Mouse (Mus musculus) cerebellum, adult (tissue): ENCODE measurements around the gene Rhbg.

Experiments
- ATAC-seq: cut with Nextera tagmentation; 2 replicates; pipeline ENCODE4 v1.9.2; 2017; ENCODE audit warnings: mild to moderate bottlenecking, moderate library complexity, mixed read lengths; ENCODE audit not compliant: insufficient number of reproducible peaks, low FRiP score, low TSS enrichment

The Rhbg gene

DNA sequence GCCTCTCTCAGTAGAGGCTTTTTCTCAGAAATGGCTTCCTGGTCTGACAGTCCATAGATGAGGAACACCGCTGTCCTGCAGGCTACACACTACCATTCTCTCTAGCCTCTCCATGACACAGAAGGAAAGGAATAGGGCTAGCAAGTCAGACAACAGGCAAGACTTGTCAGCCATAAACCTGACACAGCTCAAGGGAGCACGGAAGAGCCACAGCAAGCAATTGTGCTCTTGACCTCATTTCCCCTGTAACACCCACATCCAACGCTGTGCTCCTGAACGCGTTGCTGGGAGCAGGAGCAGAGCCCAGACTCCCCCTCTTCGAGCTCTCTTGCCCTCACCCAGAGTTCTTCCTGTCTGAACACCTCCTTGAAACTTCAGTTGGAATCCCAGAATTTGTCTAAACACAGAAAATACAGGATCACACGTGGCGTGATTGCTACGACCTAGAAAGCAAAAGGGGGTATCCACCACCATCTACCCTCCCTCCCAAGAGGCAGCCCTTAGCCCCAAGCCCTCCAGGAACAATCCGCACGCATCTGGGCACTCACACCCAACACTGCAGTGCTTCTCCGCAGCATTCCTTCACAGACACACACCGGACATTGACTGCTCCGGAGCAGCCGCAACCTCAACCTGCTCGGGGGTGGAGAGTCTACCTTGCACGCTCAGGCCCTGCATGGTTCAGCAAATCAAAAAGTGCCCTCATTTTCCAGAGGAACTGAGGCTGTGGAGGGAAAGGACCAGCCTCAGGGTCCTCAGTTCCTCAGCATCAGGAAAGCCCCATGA lies 24.1 kb downstream of the Rhbg start:
- ATAC-seq = no peak

DNA sequence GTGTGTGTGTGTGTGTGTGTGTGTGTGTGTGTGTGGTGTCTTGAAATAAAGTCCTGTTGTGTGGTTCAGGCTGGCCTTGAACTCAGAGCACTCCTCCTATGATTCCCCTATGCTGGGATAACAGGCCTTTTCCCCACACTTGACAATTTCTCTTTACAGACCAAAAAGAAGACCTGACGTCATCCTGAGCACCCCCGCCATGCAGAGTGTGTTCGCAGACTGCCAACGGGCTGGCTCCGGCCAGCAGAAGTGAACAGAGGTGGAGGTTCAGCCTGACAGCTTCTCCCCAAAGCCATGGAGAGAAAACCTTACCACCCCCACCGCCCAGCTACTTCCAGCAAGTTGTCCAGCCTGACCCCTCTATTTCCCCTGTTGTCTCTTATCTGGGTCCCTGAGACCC lies 25.0 kb downstream of the Rhbg start:
- ATAC-seq = no peak

DNA sequence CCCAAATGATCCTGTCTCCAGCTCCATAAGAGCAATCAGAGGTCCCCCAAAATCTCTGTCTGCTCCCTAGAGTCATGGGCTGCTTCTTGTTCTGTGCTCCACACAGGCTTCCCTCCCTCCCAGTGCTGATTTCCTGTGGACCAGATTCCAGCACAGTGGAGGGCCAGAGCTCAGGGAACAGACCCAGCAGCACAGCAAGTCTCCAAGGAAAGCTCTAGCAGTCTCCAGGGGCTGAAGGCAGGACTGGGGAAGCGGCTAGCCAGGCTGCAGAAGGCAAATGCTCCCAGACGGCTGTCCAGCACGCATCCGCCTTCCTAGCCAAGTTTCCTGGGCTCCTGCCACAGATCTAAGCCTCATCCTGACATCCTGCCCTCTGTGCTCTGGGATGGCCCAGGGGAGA lies 25.6 kb downstream of the Rhbg start:
- ATAC-seq = peak; percentile 29; the same call in 1 of the 2 replicates

DNA sequence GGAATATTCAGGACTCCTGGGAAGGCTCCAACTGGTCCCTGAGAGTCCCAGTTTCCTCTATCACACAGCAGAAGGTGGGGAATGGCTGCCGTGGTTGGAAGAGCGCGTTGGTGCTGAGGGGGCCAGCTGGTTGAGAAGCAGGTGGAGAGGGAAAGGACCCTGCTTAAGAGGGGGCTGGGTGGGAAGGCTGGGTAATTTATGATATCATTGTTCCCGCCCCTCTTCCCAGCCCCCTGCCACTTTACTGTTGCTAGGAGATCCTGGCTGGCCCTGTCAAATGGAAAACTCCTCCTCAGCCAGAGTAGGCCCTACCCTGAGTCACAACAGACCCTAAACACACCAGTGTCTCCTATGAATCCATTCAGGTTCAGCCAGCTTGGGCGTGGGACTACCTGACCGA lies 26.5 kb downstream of the Rhbg start:
- no peak for ATAC-seq

DNA sequence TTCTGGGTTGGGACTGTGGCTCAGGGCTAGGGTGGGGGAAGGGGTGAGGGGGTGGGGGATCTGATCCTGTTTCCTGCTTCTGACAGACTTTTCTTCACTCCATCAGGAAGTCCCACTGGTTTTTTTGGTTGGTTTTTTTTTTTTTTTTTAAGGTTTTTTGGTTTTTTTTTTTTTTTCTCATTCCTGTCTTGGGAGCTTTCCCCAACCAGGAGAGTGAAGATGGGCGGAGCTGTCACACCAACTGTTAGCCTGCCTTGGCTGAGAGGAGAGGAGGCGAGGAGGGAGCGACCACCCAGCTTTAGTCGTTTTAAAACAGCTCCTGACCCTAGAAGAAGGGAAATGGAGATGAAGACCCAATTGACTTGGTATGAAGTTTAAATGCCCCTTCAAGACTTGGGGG lies 27.2 kb downstream of the Rhbg start:
- no peak for ATAC-seq

DNA sequence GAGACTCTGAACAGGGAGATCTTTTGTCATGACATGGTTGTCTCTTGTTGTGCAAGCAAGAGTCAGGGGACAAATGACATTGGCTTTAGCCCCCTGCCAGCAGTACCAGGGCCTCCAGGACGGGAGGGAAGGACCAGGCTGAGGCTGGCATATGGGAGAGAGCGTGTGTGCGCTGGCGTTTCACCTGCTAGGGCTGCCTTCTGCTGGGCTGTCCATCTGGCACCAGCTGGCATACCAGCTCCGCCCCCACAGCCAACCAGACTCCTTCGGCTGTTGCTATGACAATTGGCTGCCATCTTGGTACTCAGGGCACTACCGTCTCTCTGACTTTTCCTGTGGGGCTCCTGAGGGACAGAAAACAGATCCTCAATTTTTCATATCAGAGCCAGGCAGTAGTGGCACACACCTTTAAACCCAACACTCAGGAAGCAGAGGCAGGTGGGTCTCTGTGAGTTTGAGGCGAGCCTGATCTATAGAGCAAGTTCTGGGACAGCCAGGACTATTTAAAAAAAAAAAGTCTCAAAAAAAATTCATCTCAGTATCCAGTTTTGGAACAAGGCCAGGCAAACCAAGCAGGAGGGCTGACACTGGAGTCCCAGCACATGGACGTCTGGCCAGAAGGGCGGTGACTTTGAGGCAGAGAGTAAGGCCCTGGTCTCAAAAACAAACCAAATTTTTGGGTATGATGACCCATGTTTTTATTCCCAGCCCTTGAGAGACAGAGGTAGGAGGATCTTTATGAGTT lies 28.2 kb downstream of the Rhbg start:
- ATAC-seq = peak; percentile 82

DNA sequence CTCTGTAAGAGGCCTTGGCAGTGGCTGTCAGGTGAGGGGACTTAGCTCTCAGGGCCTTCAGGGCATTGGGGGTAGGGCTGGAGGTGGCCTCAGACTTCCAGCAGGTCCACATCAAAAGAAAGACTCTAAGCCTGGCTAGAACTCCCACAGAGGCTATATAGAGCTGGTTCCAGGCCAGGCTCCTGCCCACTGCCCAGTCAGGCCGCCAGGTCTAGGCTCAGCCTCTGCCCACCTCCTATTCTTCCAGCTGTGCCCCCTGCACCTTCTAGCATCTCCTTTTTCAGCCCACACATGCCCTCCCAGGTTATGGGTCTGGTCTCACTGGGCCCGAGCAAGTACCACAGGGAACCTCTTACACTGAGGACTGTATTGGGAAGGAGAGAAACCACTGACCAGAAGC lies 29.6 kb downstream of the Rhbg start:
- ATAC-seq = no peak

DNA sequence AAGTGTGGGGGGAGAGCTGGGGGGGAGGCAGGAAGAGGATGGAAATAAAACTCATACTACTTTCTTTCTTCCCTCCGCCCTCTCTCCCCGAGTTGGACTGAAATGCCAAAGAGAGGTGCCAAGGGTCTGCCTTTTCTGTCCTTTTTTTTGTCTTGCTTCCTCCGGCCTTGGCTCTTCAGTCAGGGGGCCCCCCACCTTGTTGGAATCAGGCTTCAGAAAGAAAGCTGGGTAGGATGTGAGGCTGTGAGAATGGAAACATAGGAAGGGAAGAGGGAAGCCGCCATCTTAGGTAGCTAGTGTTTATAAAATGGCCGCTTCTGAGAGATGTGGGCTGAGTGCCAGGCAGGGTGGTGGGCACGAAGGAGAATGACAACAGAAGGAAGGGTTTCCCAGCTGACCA lies 32.1 kb downstream of the Rhbg start:
- no peak for ATAC-seq

DNA sequence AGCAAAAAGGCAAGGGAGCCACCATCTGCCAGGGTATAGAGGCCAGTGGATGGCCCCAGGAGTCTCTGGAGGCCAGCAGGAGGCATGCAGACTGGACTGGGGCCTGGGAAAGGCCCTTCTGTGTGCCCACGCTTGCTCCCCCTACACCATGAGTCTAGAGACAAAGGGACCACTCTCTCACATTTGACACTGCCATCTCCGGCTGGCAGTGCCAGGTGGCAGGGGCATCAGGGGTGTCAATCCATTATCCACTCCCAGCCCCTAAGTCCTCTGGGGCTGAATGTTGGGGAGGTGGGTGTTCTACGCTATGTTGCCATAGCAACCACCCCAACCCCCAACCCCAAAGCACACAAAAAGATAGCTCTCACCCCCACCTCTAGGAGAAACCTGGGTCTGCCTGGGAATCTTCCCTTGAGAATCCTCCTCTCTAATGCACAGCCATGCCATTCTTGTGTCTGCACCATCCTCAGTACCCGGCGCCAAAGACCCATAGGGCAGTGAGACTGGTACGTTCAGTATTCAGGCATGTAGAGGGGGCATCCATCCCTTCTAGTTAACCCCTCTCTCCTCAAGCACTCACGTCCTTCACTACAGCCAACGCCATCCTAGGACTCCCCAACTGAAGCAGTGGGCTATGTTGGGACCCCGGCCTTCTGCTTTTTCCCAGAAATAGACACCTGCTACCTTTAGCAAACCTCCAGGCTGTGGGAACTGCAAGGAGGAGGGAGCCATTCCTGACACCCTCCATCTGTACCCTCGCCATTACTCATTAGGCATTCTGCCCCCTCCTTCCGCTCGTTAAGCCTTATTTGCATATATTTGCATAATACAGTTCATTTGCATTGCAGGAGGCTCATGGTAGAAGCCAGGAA lies 32.8 kb downstream of the Rhbg start:
- no peak for ATAC-seq

DNA sequence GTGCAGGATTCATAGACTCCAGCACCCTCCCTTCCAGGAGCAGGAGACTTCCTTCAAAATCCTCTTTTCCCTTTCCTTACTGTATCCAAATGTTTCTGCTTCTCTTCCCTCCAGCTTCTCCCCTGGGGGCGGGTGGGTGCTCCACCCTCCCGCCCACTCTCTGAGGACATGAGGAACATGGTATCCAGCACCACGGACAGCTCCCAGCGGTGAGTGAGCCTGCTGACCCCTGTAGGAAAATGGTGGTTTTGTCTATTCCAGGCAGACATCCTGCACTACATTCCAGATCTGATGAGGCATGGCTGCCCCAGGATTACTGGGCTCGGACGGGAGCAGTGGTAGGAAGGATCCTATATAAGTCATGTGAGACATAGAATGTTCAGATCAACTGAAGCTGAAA lies 33.7 kb downstream of the Rhbg start:
- no peak for ATAC-seq

DNA sequence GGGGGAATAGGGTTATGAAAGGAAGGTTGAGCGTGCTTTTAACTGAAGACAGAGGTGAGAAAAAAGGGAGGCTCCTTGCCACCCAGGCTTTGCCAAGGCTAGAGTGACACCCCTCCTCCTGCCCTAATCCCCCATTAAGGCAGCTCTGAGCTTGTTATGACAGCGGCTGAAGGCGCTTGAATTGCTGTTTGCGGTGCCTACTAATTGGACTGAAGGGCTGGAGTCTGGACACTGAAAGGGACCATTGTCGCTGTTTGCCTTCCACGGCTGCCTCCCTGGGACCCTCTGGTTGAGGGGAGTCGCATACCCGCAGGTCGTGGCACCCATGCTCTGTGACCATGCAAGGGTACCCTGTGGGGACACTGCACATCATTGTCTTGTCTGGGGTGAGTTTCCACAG lies 34.6 kb downstream of the Rhbg start:
- ATAC-seq = no peak

DNA sequence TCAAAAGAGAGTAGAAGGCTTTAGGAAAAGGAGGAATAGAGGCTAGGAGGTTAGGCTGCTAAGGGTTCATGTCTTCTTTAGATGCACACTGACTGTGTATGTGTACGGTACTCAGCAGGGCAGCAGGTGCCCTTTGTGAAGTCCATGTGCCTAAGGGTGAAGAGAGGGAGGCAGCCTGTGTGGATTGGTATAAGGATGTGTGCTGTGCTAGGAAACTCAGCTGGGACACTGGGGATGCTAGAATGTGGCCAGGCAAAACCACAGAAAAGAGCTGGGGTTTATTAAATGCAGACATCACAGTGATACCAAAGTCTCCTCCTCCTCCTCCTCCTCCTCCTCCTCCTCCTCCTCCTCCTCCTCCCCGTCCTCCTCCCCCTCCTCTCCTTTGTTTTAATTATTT lies 36.8 kb downstream of the Rhbg start:
- ATAC-seq = no peak

DNA sequence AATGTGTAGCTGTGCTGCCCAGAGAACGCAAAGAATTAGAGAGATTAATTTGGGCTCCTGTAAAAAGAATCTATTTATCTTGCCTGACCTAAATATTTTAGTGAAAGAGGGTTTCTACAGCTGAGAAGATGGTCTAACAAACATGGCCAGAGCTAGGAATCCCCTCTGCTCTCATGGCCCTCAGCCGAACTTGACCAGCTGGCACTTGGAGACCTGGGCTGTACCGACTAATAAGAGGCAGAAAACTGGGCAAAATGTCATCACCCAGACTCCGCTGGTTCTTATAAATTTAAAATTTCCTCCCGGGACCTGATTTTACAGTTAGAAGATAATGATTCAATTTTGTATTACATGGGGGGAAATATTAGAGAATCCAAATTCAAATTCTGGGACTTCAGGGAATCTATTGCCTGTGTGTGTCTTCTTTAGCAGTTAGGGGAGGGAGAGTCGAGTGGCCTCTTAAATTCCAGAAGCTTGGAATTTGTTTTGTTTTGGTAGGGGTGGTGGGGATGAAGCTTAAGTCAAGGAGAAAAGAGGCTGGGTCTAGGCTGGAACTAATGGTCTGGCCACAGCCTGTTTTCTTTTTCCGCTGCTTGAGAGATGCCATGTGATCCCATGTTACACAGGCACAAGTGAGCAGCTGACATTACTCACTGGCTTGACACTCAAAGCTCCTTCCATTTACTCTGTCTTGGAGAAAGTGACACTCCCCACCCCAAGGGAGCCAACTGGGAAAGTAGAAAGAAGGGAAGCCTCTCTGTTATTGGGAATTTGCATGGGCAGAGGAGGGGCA lies 37.8 kb downstream of the Rhbg start:
- ATAC-seq = no peak

DNA sequence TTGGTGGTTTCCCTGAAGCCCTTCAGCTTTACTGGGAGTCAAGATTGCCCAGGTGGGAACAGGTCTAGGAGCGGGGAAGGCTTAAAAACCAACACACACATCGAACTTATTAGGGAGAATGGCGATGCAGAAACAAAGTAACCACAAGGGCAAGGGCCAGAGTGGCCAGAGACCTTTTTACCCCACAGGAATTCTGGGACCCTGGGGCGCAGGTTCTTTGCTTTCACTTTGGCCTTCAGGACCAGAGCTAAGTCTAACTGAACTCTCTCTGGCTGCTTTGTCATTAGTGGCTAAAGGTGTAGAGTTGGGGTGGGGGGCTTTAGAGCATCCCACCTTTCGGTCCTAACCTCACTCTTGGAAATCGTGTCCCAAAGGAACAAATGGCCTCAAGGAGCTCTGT lies 38.4 kb downstream of the Rhbg start:
- no peak for ATAC-seq

DNA sequence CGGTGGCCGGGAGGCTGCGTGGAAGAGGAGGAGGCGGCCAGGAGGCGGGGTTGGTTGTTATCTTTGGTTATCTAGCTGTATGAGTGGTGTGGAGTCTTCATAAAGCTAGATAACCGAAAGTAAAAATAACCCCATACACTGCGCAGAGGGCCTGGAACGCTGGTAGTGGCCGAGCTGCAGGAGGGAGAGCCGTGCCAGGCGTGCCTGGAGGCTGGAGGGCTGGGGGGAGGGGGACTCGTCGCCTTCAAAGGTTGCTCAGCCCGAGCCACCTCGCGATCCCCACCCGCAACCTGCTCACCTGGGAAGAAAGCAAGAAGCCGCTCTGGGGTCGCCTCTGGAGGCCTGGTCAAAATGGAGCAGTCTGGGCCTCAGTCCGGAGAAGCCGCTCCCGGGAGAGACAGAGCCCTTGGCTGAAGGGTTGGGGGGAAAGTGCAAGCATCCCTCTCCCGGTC lies 38.9 kb downstream of the Rhbg start:
- ATAC-seq = peak; percentile 31; the same call in 1 of the 2 replicates

DNA sequence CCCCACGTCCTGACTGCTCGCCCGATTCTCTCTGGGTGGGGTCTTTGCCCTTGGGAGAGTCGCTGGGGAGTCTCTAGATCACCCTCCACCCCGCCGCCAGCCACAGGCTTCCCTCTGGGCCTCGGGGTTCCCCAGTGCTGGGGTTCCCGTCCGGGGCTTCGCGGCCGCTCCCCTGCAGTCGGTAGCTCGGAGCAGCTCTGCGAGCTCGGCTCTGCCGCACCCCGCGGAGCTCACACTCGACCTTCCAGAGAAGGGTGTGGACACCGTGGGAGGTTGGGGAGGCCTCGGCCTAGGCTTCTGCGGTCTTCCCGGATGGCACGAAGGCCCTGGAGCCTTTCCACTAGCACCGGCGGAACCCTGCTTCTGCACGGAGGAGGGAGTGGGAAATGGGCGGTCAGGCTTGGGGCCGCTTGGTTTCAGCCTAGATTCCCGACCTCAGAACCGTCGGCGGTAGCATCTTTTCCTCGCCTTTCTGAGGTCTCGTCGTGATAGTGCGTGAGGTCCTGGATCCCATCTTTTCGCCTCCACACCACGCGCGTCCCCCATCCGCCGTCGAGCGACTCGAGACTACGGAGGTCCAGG lies 39.4 kb downstream of the Rhbg start:
- ATAC-seq = no peak

DNA sequence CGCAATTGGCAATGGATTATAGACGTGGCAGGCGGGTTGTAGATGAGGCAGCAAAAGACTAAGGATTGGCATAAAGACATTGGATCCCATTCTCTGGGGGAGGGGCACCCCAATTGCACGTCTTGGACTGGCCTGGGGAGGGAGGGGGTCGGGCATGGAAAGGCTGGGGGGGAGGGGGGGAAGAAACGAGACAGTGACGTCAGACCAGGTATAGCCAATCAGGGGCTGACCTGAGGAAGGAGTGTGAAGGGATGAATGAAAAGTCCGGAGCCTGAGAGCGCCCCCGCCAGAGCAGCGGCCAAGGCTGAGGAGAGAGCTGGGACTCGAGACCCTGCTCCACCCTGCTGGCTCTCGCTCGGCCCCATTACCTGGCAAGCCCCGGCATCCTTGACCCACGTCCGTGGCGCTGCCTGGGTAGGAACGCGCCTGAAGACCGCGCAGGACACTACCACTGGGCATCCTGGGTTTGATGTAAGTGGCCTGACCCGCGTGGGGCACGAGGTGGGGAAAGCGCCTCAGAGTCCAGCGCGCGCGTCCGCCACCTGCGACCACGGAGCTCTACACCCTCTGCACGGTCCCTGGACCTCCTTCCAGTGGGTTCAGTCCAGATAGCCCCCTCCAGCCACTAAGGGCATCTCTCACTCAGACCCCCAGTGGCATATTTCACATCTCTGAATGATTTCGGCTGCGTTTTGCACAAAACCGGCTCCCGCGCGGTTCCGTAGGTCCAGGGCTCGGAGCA lies 40.1 kb downstream of the Rhbg start:
- ATAC-seq = peak; percentile 70

DNA sequence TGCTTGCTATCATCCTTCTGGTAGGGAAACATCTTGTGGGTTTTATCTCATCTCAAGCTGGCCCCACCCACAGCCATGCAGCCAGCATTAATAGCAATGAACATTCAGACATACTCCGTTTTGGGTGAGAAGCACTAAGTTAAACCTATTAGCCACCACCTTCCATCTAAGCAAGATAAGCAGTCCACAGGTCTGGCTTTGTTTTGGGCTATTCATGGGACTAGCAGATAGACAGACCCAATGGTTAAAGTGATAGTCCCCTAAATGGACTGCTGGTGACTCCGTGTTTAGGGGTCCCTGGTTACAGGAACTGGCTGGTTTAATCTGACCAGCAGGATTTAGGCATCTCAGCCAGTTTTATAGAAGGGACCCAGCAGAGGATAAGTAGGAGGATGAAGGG lies 41.5 kb downstream of the Rhbg start:
- no peak for ATAC-seq

DNA sequence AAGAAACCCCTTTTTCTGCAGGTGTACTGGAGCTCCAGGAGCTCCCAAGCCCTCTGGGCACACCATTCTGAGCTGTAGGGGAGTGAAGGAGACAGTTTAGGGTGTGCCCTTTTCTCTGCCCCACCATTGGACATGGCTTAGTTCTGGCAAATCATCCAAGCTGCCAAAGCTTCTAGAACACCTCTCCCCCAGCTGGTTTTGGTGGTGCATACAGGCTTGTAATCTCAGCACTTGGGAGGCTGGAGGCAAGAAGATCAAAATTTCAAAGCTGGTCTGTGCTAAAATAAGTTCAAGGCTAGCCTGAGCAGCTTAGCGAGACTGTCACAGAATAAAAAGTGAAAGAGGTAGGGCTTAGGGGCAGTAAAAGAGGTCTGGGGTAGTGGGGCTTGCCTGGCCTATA lies 42.2 kb downstream of the Rhbg start:
- ATAC-seq = no peak
